Mouse (Mus musculus): ENCODE results near the gene Ube2q2. TPM values are rescaled to one million over a fixed set of nuclear protein-coding genes. Genes with fewer than 3 reads are reported as not detected.

Ube2q2 gene
- polyA plus RNA-seq, 1 experiment from 2014 or later = 34.5 TPM

DNA sequence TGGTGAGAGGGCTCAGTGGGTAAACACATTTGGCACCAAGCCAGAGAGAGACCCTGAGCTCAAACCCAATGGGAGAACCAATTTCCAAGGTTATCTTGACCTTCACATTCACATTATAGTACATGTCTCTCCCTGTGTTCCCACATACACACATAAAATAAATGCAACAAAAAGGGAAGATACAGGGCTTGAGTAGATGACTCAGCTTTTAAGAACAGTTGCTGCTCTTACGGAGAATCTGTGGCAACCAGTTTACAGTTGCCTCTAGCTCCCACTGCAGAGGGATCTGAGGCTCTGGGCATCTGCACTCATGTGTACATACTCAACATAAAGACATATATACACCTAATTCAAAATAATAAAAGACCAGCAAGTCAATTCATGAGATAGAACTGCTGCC is 49.6 kb downstream of the Ube2q2 start:
- 92% methylated on average over 1 of the region's 1 CpGs for WGBS
- no peak for ATAC-seq (ENCODE audit: insufficient number of reproducible peaks, low FRiP score, low TSS enrichment, low read depth)
- Histone ChIP-seq H3K4me1 (no peaks in the 10 kb centered on the region), H3K9me3 (no peaks in the 10 kb centered on the region), H3K9ac (no peak overlapping the region), H3K27me3 (no peaks in the 10 kb centered on the region), H3K27ac (no peak overlapping the region), H3K4me2 (no peak overlapping the region), H3K36me3 (peaks cover 7% of the 10 kb centered on the region; the same call in 1 of the 2 replicates), H3K4me3 (no peak overlapping the region)

DNA sequence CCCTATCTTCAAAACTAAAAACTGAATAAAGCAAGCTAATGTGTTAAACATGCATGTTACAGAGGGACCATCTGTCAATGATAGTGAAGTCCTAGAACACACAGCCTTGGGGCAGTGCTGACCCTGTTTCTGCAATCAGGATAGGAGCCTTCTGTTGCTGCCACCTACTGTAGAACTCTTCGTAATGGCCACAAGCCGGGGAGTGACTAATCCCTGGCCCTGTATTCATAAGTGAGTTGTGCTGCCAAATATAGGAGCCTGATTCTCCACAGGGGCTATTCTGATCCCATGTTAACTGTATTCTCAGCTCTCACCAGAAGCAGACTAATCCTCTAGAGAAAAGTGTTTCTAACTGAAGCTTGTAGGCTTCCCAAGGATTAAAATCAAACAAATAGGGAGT is 50.7 kb downstream of the Ube2q2 start:
- Histone ChIP-seq H3K4me3 (no peak overlapping the region), H3K4me1 (no peaks in the 10 kb centered on the region), H3K27ac (no peak overlapping the region), H3K36me3 (peaks cover 8% of the 10 kb centered on the region; the same call in 1 of the 2 replicates), H3K9me3 (no peaks in the 10 kb centered on the region), H3K27me3 (no peaks in the 10 kb centered on the region), H3K9ac (no peak overlapping the region), H3K4me2 (no peak overlapping the region)
- WGBS = 76% methylated on average over 2 of the region's 2 CpGs
- ATAC-seq (ENCODE audit: insufficient number of reproducible peaks, low FRiP score, low TSS enrichment, low read depth) = no peak

GRCm38 (mm10) chr9:55208458-55208789 is 59.8 kb downstream of the Ube2q2 start:
- peaks cover 20% of the 10 kb centered on the region for H3K4me1 ChIP-seq
- H3K27ac ChIP-seq = peak overlapping the region; percentile 86
- ATAC-seq (ENCODE audit: insufficient number of reproducible peaks, low FRiP score, low TSS enrichment, low read depth) = no peak
- peaks cover 14% of the 10 kb centered on the region; the same call in 1 of the 2 replicates for H3K36me3 ChIP-seq
- peak overlapping the region; percentile 77 for H3K4me2 ChIP-seq
- peak overlapping the region; percentile 87 for H3K9ac ChIP-seq
- no peaks in the 10 kb centered on the region for H3K27me3 ChIP-seq
- H3K4me3 ChIP-seq = peak overlapping the region; percentile 86
- 1% methylated on average over 2 of the region's 2 CpGs for WGBS
- no peaks in the 10 kb centered on the region for H3K9me3 ChIP-seq

GRCm38 (mm10) chr9:55208790-55209481 is 60.3 kb downstream of the Ube2q2 start, which contains the start of gene Fbxo22:
Fbxo22 (plus strand) TSS chr9:55208925.
- peaks cover 20% of the 10 kb centered on the region for H3K4me1 ChIP-seq
- peak within 1 kb of the TSS; percentile 87 for H3K9ac ChIP-seq
- H3K36me3 ChIP-seq = peaks cover 16% of the 10 kb centered on the region; the same call in 1 of the 2 replicates
- no peaks in the 10 kb centered on the region for H3K9me3 ChIP-seq
- peak within 1 kb of the TSS; percentile 86 for H3K27ac ChIP-seq
- peak within 1 kb of the TSS; percentile 86 for H3K4me3 ChIP-seq
- under 1% methylated on average over 65 of the region's 65 CpGs for WGBS
- no peaks in the 10 kb centered on the region for H3K27me3 ChIP-seq
- ATAC-seq (ENCODE audit: insufficient number of reproducible peaks, low FRiP score, low TSS enrichment, low read depth) = peak; percentile 91
- peak within 1 kb of the TSS; percentile 77 for H3K4me2 ChIP-seq

- no peak for ATAC-seq (ENCODE audit: insufficient number of reproducible peaks, low FRiP score, low TSS enrichment, low read depth)
- Histone ChIP-seq H3K9ac (no peak overlapping the region), H3K4me3 (no peak overlapping the region), H3K9me3 (no peaks in the 10 kb centered on the region), H3K36me3 (peaks cover 33% of the 10 kb centered on the region), H3K4me1 (peaks cover 20% of the 10 kb centered on the region), H3K27ac (no peak overlapping the region), H3K4me2 (no peak overlapping the region), H3K27me3 (no peaks in the 10 kb centered on the region)
- WGBS = 85% methylated on average over 4 of the region's 4 CpGs
Measured at GRCm38 (mm10) chr9:55211611-55212010, 63.0 kb downstream of the Ube2q2 start.

DNA sequence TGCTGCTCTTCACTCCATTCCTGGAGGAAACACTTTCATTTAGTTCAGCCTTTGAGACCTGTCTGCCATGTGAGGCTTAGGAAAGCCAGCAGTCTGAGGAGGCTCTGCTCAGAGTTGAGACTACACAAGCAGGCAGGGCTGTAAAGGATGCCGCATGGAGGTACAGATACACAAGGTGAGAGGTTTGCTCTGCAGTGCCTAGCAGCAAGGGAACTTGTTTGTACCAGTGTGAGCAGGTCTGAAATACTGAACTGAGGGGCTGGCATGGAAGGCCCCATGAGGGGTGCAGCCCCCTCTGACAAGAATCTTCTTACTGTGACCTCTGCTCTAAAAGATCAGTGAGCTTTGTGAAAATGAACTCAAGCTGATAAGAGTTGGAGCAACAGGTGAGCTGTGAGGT is 64.7 kb downstream of the Ube2q2 start:
- no peaks in the 10 kb centered on the region for H3K27me3 ChIP-seq
- WGBS = 97% methylated on average over 1 of the region's 1 CpGs
- no peaks in the 10 kb centered on the region for H3K9me3 ChIP-seq
- H3K4me1 ChIP-seq = peaks cover 16% of the 10 kb centered on the region
- H3K27ac ChIP-seq = no peak overlapping the region
- no peak for ATAC-seq (ENCODE audit: insufficient number of reproducible peaks, low FRiP score, low TSS enrichment, low read depth)
- peaks cover 49% of the 10 kb centered on the region for H3K36me3 ChIP-seq
- H3K9ac ChIP-seq = no peak overlapping the region
- no peak overlapping the region for H3K4me3 ChIP-seq
- H3K4me2 ChIP-seq = no peak overlapping the region

- H3K9ac ChIP-seq = no peak overlapping the region
- H3K27me3 ChIP-seq = no peaks in the 10 kb centered on the region
- 91% methylated on average over 3 of the region's 3 CpGs for WGBS
- no peaks in the 10 kb centered on the region for H3K9me3 ChIP-seq
- peaks cover 7% of the 10 kb centered on the region for H3K4me1 ChIP-seq
- H3K36me3 ChIP-seq = peaks cover 65% of the 10 kb centered on the region
- H3K4me3 ChIP-seq = no peak overlapping the region
- no peak for ATAC-seq (ENCODE audit: insufficient number of reproducible peaks, low FRiP score, low TSS enrichment, low read depth)
- no peak overlapping the region for H3K27ac ChIP-seq
- no peak overlapping the region for H3K4me2 ChIP-seq
Measured at GRCm38 (mm10) chr9:55215056-55215455, 66.4 kb downstream of the Ube2q2 start.

DNA sequence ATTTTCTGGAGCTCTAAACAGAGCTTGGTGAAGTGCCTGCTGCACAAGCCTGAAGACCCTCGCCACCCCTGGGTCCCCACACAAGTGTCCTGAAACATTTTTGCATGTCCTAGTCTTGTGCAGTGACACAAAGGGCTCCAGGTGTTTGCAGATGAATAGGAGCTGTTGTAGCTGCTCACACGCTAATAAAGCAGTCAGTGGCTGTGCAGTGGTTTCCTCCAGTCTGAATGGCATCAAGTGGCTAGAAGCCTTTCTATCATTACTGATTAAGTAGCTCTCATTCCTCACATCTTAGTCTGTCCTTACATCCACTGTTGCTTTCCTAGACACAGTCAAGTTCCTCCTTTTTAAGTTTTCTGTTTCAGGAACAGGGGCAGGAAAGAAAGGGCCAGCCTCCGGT is 67.0 kb downstream of the Ube2q2 start:
- ATAC-seq (ENCODE audit: insufficient number of reproducible peaks, low FRiP score, low TSS enrichment, low read depth) = no peak
- Histone ChIP-seq H3K9ac (no peak overlapping the region), H3K9me3 (no peaks in the 10 kb centered on the region), H3K27me3 (no peaks in the 10 kb centered on the region), H3K4me1 (peaks cover 5% of the 10 kb centered on the region), H3K36me3 (peaks cover 71% of the 10 kb centered on the region), H3K4me2 (no peak overlapping the region), H3K27ac (no peak overlapping the region), H3K4me3 (no peak overlapping the region)
- 86% methylated on average over 3 of the region's 3 CpGs for WGBS

GRCm38 (mm10) chr9:55216078-55216477 is 67.4 kb downstream of the Ube2q2 start:
- ATAC-seq (ENCODE audit: insufficient number of reproducible peaks, low FRiP score, low TSS enrichment, low read depth) = no peak
- no peak overlapping the region for H3K9ac ChIP-seq
- no peaks in the 10 kb centered on the region for H3K9me3 ChIP-seq
- no peak overlapping the region for H3K4me3 ChIP-seq
- no peaks in the 10 kb centered on the region for H3K27me3 ChIP-seq
- H3K4me1 ChIP-seq = peaks cover 4% of the 10 kb centered on the region
- no peak overlapping the region for H3K27ac ChIP-seq
- H3K36me3 ChIP-seq = peaks cover 74% of the 10 kb centered on the region
- 65% methylated on average over 2 of the region's 2 CpGs for WGBS
- no peak overlapping the region for H3K4me2 ChIP-seq

DNA sequence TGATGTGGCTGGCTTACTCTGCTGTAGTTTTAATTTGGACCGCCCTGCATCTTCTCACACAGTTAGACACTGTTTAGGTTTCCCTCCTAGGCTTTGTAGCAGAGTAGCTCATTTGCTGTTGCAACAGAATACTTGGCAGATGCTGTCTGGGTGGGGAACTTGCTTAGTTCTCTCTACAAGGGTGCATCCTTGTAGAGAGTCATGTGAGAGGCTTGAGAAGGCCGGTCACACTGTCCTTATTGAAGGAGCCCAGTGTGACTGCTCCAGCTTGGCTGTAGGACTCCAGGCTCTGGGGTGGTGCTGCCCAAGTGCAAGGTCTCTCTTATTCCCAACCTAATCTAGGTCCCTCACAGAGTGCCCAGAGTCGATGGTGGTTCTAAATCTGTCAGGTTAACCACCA is 68.7 kb downstream of the Ube2q2 start:
- ATAC-seq (ENCODE audit: insufficient number of reproducible peaks, low FRiP score, low TSS enrichment, low read depth) = no peak
- Histone ChIP-seq H3K4me3 (no peak overlapping the region), H3K27me3 (no peaks in the 10 kb centered on the region), H3K4me1 (no peaks in the 10 kb centered on the region), H3K9me3 (no peaks in the 10 kb centered on the region), H3K36me3 (peaks cover 83% of the 10 kb centered on the region), H3K4me2 (no peak overlapping the region), H3K9ac (no peak overlapping the region), H3K27ac (no peak overlapping the region)
- 90% methylated on average over 3 of the region's 3 CpGs for WGBS

DNA sequence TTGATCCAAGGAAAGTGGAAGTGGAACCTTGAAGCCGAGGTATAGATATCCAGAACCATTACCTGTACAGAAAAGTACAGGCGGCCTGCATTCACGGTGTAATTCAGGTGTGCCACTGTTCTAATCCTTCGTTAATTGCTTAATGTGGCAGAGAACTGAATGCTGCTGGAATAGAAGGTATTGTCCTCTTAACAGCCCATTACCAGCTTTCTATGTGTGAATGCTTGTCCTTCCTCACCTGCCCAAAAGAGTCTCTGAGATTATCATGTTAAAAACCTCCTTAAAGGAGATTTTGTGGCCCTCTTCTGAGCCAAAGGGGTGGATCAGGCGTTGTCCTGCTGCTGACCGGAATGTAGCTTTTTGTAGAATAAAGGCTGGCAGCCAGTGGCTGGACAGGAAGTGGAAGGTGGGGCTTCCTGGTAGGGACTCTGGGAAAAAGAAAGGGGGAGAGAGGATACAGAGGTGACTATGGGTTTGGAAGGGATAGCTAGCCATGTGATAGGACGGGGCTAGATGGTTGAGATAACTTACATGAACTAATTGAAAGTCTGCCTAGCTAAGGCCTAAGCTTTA is 76.6 kb downstream of the Ube2q2 start:
- peaks cover 42% of the 10 kb centered on the region for H3K36me3 ChIP-seq
- H3K9ac ChIP-seq = no peak overlapping the region
- H3K4me1 ChIP-seq = no peaks in the 10 kb centered on the region
- H3K4me3 ChIP-seq = no peak overlapping the region
- H3K27me3 ChIP-seq = no peaks in the 10 kb centered on the region
- H3K9me3 ChIP-seq = no peaks in the 10 kb centered on the region
- H3K27ac ChIP-seq = no peak overlapping the region
- ATAC-seq (ENCODE audit: insufficient number of reproducible peaks, low FRiP score, low TSS enrichment, low read depth) = no peak
- WGBS = 89% methylated on average over 7 of the region's 7 CpGs
- H3K4me2 ChIP-seq = no peak overlapping the region

DNA sequence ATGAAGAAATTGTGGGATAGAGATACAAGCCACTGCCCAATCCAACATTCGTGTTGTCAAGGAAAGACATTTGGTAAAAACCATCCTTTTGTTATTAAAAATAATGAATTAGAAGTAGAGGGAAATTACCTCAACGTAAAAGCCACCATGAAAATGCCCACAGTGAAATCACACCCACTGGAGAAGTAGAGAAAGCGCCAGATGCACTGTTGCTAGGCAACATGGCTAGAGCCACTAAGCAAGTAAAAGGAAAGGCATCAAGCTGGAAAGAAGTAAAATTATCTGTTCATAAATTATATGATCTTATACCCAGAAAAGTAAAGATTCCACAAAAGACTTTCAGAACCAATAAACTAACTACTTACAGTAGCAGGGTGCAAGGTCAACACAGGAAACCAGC is 77.6 kb downstream of the Ube2q2 start:
- no peak overlapping the region for H3K4me3 ChIP-seq
- H3K4me1 ChIP-seq = no peaks in the 10 kb centered on the region
- H3K9me3 ChIP-seq = no peaks in the 10 kb centered on the region
- H3K27me3 ChIP-seq = no peaks in the 10 kb centered on the region
- no peak overlapping the region for H3K27ac ChIP-seq
- peaks cover 32% of the 10 kb centered on the region for H3K36me3 ChIP-seq
- no peak overlapping the region for H3K9ac ChIP-seq
- no peak for ATAC-seq (ENCODE audit: insufficient number of reproducible peaks, low FRiP score, low TSS enrichment, low read depth)
- WGBS = 80% methylated on average over 3 of the region's 3 CpGs
- no peak overlapping the region for H3K4me2 ChIP-seq

All from limb, embryonic 15.5 days (tissue).